Mouse (Mus musculus): ENCODE results near the gene S1pr4. TPM values are rescaled to one million over a fixed set of nuclear protein-coding genes. Genes with fewer than 3 reads are reported as not detected.

The S1pr4 gene
- polyA plus RNA-seq, 1 experiment from 2014 or later, result 0.65 TPM

- H3K27ac ChIP-seq (replicated peaks; ENCODE audit: low read depth, low read length), result no peak overlapping the region
- ATAC-seq (ENCODE audit: low read depth) (no peak), DNase-seq (ENCODE audit: low spot score) (no peak)
- 74% methylated on average over 8 of the region's 8 CpGs for WGBS
- peaks cover 47% of the 10 kb centered on the region for H3K36me3 ChIP-seq (ENCODE audit: control insufficient read depth, insufficient read depth, low read length)
- no peaks in the 10 kb centered on the region for H3K9me3 ChIP-seq (ENCODE audit: control insufficient read depth, low read length)
- H3K4me2 ChIP-seq (ENCODE audit: low read depth, low read length), result no peak overlapping the region
- peaks cover 10% of the 10 kb centered on the region for H3K4me1 ChIP-seq (ENCODE audit: control insufficient read depth, insufficient read depth, low read length)
- H3K27me3 ChIP-seq (replicated peaks; ENCODE audit: control insufficient read depth, insufficient read depth, low read length), result no peaks in the 10 kb centered on the region
- no peak overlapping the region for H3K4me3 ChIP-seq (ENCODE audit: low read depth, low read length)
- no peak overlapping the region for H3K9ac ChIP-seq (ENCODE audit: low read depth, low read length)
Observed at GRCm38 (mm10) chr10:81493601-81494220, 6.2 kb downstream of the S1pr4 start.

GRCm38 (mm10) chr10:81492606-81493240 lies 7.2 kb downstream of the S1pr4 start:
- H3K4me2 ChIP-seq (ENCODE audit: low read depth, low read length), result no peak overlapping the region
- H3K9me3 ChIP-seq (ENCODE audit: control insufficient read depth, low read length), result no peaks in the 10 kb centered on the region
- peaks cover 10% of the 10 kb centered on the region for H3K4me1 ChIP-seq (ENCODE audit: control insufficient read depth, insufficient read depth, low read length)
- 67% methylated on average over 8 of the region's 11 CpGs for WGBS
- no peak overlapping the region for H3K27ac ChIP-seq (replicated peaks; ENCODE audit: low read depth, low read length)
- no peaks in the 10 kb centered on the region for H3K27me3 ChIP-seq (replicated peaks; ENCODE audit: control insufficient read depth, insufficient read depth, low read length)
- H3K9ac ChIP-seq (ENCODE audit: low read depth, low read length), result no peak overlapping the region
- no peak for DNase-seq (ENCODE audit: low spot score)
- no peak overlapping the region for H3K4me3 ChIP-seq (ENCODE audit: low read depth, low read length)
- peaks cover 57% of the 10 kb centered on the region for H3K36me3 ChIP-seq (ENCODE audit: control insufficient read depth, insufficient read depth, low read length)
- ATAC-seq (ENCODE audit: low read depth), result no peak

- H3K27ac ChIP-seq (replicated peaks; ENCODE audit: low read depth, low read length), result no peak overlapping the region
- DNase-seq (ENCODE audit: low spot score), result no peak
- ATAC-seq (ENCODE audit: low read depth), result no peak
- H3K4me3 ChIP-seq (ENCODE audit: low read depth, low read length), result no peak overlapping the region
- WGBS, result 91% methylated on average over 9 of the region's 9 CpGs
- H3K9me3 ChIP-seq (ENCODE audit: control insufficient read depth, low read length), result no peaks in the 10 kb centered on the region
- H3K4me1 ChIP-seq (ENCODE audit: control insufficient read depth, insufficient read depth, low read length), result peaks cover 10% of the 10 kb centered on the region
- H3K9ac ChIP-seq (ENCODE audit: low read depth, low read length), result no peak overlapping the region
- H3K4me2 ChIP-seq (ENCODE audit: low read depth, low read length), result no peak overlapping the region
- peaks cover 74% of the 10 kb centered on the region for H3K36me3 ChIP-seq (ENCODE audit: control insufficient read depth, insufficient read depth, low read length)
- H3K27me3 ChIP-seq (replicated peaks; ENCODE audit: control insufficient read depth, insufficient read depth, low read length), result no peaks in the 10 kb centered on the region
Observed at GRCm38 (mm10) chr10:81491018-81491417, 8.9 kb downstream of the S1pr4 start.

GRCm38 (mm10) chr10:81489941-81490340 lies 10.0 kb downstream of the S1pr4 start:
- no peak overlapping the region for H3K4me3 ChIP-seq (ENCODE audit: low read depth, low read length)
- no peak overlapping the region for H3K27ac ChIP-seq (replicated peaks; ENCODE audit: low read depth, low read length)
- H3K9me3 ChIP-seq (ENCODE audit: control insufficient read depth, low read length), result no peaks in the 10 kb centered on the region
- no peak overlapping the region for H3K9ac ChIP-seq (ENCODE audit: low read depth, low read length)
- H3K4me1 ChIP-seq (ENCODE audit: control insufficient read depth, insufficient read depth, low read length), result peaks cover 5% of the 10 kb centered on the region
- ATAC-seq (ENCODE audit: low read depth) (no peak), DNase-seq (ENCODE audit: low spot score) (no peak)
- no peaks in the 10 kb centered on the region for H3K27me3 ChIP-seq (replicated peaks; ENCODE audit: control insufficient read depth, insufficient read depth, low read length)
- H3K4me2 ChIP-seq (ENCODE audit: low read depth, low read length), result no peak overlapping the region
- H3K36me3 ChIP-seq (ENCODE audit: control insufficient read depth, insufficient read depth, low read length), result peaks cover 74% of the 10 kb centered on the region
- 88% methylated on average over 12 of the region's 14 CpGs for WGBS

GRCm38 (mm10) chr10:81488081-81488480 lies 11.9 kb downstream of the S1pr4 start:
- ATAC-seq (ENCODE audit: low read depth), result no peak
- Histone ChIP-seq H3K9ac (ENCODE audit: low read depth, low read length) (no peak overlapping the region), H3K4me1 (ENCODE audit: control insufficient read depth, insufficient read depth, low read length) (no peaks in the 10 kb centered on the region), H3K36me3 (ENCODE audit: control insufficient read depth, insufficient read depth, low read length) (peaks cover 70% of the 10 kb centered on the region), H3K4me2 (ENCODE audit: low read depth, low read length) (no peak overlapping the region), H3K4me3 (ENCODE audit: low read depth, low read length) (no peak overlapping the region), H3K27me3 (replicated peaks; ENCODE audit: control insufficient read depth, insufficient read depth, low read length) (no peaks in the 10 kb centered on the region), H3K9me3 (ENCODE audit: control insufficient read depth, low read length) (no peaks in the 10 kb centered on the region), H3K27ac (replicated peaks; ENCODE audit: low read depth, low read length) (no peak overlapping the region)
- DNase-seq (ENCODE audit: low spot score), result no peak
- WGBS, result 85% methylated on average over 10 of the region's 11 CpGs

- Histone ChIP-seq H3K27me3 (replicated peaks; ENCODE audit: control insufficient read depth, insufficient read depth, low read length) (peaks cover 10% of the 10 kb centered on the region), H3K27ac (replicated peaks; ENCODE audit: low read depth, low read length) (no peak overlapping the region), H3K4me1 (ENCODE audit: control insufficient read depth, insufficient read depth, low read length) (peaks cover 6% of the 10 kb centered on the region; the same call in 1 of the 2 replicates), H3K9ac (ENCODE audit: low read depth, low read length) (no peak overlapping the region), H3K4me3 (ENCODE audit: low read depth, low read length) (no peak overlapping the region), H3K36me3 (ENCODE audit: control insufficient read depth, insufficient read depth, low read length) (peaks cover 54% of the 10 kb centered on the region), H3K4me2 (ENCODE audit: low read depth, low read length) (no peak overlapping the region), H3K9me3 (ENCODE audit: control insufficient read depth, low read length) (no peaks in the 10 kb centered on the region)
- 87% methylated on average over 10 of the region's 10 CpGs for WGBS
- ATAC-seq (ENCODE audit: low read depth) (no peak), DNase-seq (ENCODE audit: low spot score) (no peak)
Observed at GRCm38 (mm10) chr10:81486496-81486895, 13.4 kb downstream of the S1pr4 start.

GRCm38 (mm10) chr10:81485479-81486018 lies 14.4 kb downstream of the S1pr4 start:
- Histone ChIP-seq H3K4me3 (ENCODE audit: low read depth, low read length) (no peak overlapping the region), H3K9ac (ENCODE audit: low read depth, low read length) (no peak overlapping the region), H3K27me3 (replicated peaks; ENCODE audit: control insufficient read depth, insufficient read depth, low read length) (peaks cover 14% of the 10 kb centered on the region), H3K36me3 (ENCODE audit: control insufficient read depth, insufficient read depth, low read length) (peaks cover 44% of the 10 kb centered on the region), H3K4me2 (ENCODE audit: low read depth, low read length) (no peak overlapping the region), H3K4me1 (ENCODE audit: control insufficient read depth, insufficient read depth, low read length) (peaks cover 6% of the 10 kb centered on the region; the same call in 1 of the 2 replicates), H3K27ac (replicated peaks; ENCODE audit: low read depth, low read length) (no peak overlapping the region), H3K9me3 (ENCODE audit: control insufficient read depth, low read length) (no peaks in the 10 kb centered on the region)
- 79% methylated on average over 7 of the region's 7 CpGs for WGBS
- DNase-seq (ENCODE audit: low spot score) (no peak), ATAC-seq (ENCODE audit: low read depth) (no peak)

- H3K4me1 ChIP-seq (ENCODE audit: control insufficient read depth, insufficient read depth, low read length), result peaks cover 6% of the 10 kb centered on the region; the same call in 1 of the 2 replicates
- H3K9ac ChIP-seq (ENCODE audit: low read depth, low read length), result no peak overlapping the region
- H3K4me2 ChIP-seq (ENCODE audit: low read depth, low read length), result no peak overlapping the region
- peaks cover 14% of the 10 kb centered on the region for H3K27me3 ChIP-seq (replicated peaks; ENCODE audit: control insufficient read depth, insufficient read depth, low read length)
- peaks cover 40% of the 10 kb centered on the region for H3K36me3 ChIP-seq (ENCODE audit: control insufficient read depth, insufficient read depth, low read length)
- no peak overlapping the region for H3K27ac ChIP-seq (replicated peaks; ENCODE audit: low read depth, low read length)
- 22% methylated on average over 2 of the region's 2 CpGs for WGBS
- DNase-seq (ENCODE audit: low spot score) (no peak), ATAC-seq (ENCODE audit: low read depth) (no peak)
- no peak overlapping the region for H3K4me3 ChIP-seq (ENCODE audit: low read depth, low read length)
- no peaks in the 10 kb centered on the region for H3K9me3 ChIP-seq (ENCODE audit: control insufficient read depth, low read length)
Observed at GRCm38 (mm10) chr10:81485060-81485449, 14.9 kb downstream of the S1pr4 start.
